Mouse (Mus musculus) activated CD4-positive, CD25-positive, alpha-beta regulatory T cell, adult 4 months (primary cell): ENCODE data around the gene Gm20388. TPM values are rescaled to one million over a fixed set of nuclear protein-coding genes. Genes with fewer than 3 reads are reported as not detected.

Experiments
- ATAC-seq: one replicate; pipeline ENCODE4 v1.8.0; 2017
- polyA plus RNA-seq, 2 experiments: library from polyadenylated mRNA; unstranded; fragments of 100-300 nt; shearing (Covaris generic); gene quantifications; one replicate each; pipeline ENCODE4 v1.2.1; 2017

Gene Gm20388
- polyA plus RNA-seq, 2 experiments from 2014 or later: 9.9 to 12.3 TPM

DNA sequence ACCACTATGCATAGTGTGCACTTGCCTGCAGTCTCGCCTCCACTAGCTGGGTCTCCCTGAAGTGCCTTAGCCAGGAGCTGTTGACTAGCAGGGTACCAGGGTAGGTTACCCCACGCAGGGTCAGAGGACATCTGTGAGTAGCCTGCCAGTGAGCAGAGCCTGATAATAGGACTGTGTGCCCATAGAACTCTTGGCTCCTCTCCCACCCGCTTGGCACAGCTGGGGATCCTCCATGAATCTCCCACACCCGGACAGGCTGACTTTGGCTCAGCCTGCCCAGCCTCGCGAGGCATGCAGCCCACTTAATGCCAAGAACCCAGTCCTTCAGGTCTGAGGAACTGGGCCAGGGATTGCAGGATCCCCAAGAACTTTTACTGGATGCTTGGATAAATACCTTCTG lies 2780.4 kb downstream of the Gm20388 start:
- ATAC-seq: no peak

- ATAC-seq: no peak
Observed at GRCm38 (mm10) chr8:122692152-122692551, 2781.5 kb downstream of the Gm20388 start.

- ATAC-seq: no peak
Observed at GRCm38 (mm10) chr8:122695438-122696042, 2784.9 kb downstream of the Gm20388 start.

GRCm38 (mm10) chr8:122697181-122697581 lies 2786.5 kb downstream of the Gm20388 start:
- ATAC-seq: no peak

DNA sequence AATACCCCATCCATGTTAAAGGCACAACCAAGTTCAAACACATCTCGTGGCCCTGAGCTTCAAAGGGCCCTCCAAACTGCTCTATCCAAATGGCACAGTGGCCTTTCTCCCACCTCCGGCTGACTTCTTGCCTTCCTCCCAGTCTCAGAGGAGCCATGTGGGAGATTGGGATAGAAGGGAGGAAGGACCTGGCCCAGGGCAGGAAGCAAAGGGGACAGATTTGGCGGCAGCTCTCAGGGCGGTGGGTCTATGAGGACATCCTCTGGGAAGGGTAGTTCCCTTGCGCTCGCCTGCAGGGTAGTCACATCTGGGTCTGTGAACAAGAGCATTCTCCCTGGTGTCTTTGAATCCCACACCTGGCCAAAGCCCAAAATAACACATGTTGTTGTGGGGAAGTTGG lies 2786.9 kb downstream of the Gm20388 start:
- ATAC-seq: no peak

- no peak for ATAC-seq
Observed at GRCm38 (mm10) chr8:122698254-122698768, 2787.7 kb downstream of the Gm20388 start.

GRCm38 (mm10) chr8:122699005-122699492 lies 2788.4 kb downstream of the Gm20388 start, which contains the start of gene Cbfa2t3:
Gene Cbfa2t3 (minus strand): TSS chr8:122699109.
- ATAC-seq: no peak

GRCm38 (mm10) chr8:122700628-122701027 lies 2790.0 kb downstream of the Gm20388 start:
- ATAC-seq: no peak

- ATAC-seq: peak; percentile 60
Observed at GRCm38 (mm10) chr8:122701441-122702185, 2791.0 kb downstream of the Gm20388 start.

GRCm38 (mm10) chr8:122702301-122702941 lies 2791.8 kb downstream of the Gm20388 start:
- peak; percentile 59 for ATAC-seq

GRCm38 (mm10) chr8:122702957-122703356 lies 2792.3 kb downstream of the Gm20388 start:
- no peak for ATAC-seq

GRCm38 (mm10) chr8:122704612-122705011 lies 2794.0 kb downstream of the Gm20388 start:
- peak; percentile 21 for ATAC-seq

DNA sequence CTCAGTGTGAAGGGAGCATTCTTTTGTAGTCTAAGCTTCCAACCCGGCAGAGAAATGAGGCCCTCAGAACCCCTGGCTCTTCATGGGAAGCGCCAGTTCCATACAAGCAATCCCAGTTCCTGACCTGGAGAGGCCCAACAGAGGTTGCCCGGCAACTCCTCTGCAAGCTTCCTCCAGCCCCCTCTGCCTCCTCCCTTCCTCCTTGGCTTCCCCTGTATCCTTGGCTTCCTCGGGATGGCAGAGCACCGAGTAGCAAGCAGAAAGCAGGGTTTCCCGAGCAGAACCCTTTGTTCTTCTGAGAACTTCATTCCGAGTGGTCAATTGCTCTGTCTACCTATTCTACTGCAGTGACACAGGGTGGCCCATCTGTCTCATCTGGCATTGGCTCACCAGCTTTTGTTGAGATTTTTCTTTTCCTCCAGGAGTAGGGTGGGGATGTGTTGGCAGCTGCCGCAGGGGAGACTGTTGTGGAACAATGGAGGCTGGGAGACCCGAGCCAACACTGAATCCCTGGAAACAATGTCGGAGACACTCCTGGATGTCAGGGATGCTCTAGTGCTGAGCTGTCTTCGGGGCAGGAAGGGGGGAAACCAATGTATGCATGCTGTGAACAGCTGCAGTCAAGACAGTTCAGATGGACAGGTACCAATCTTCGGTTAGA lies 2795.4 kb downstream of the Gm20388 start:
- no peak for ATAC-seq

- no peak for ATAC-seq
Observed at GRCm38 (mm10) chr8:122707184-122707583, 2796.5 kb downstream of the Gm20388 start.

- no peak for ATAC-seq
Observed at GRCm38 (mm10) chr8:122709340-122710111, 2798.9 kb downstream of the Gm20388 start.

GRCm38 (mm10) chr8:122711480-122711879 lies 2800.8 kb downstream of the Gm20388 start:
- no peak for ATAC-seq

DNA sequence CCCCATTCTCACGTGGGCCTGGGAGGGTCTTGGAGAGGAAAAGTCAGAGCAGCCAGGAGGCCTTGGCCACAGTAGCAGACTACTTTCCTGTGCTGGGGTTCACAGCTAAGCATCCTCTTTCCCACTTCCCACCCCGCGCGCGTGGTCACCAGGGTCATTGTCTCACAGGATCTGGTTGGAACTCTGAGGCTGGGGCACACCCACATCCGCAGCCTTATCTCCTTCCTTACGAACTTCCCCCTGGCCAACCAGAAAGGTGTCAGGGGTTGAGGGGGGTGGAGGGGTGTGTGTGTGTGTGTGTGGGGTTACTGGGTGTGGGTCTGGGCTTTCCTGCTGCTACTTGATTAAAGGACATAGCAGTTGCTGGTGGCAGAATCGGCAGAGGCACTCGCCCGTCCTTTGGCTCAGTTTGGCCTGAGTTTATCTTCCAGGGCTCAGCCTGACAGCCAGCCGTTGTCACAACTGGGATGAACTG lies 2801.3 kb downstream of the Gm20388 start:
- ATAC-seq: no peak

DNA sequence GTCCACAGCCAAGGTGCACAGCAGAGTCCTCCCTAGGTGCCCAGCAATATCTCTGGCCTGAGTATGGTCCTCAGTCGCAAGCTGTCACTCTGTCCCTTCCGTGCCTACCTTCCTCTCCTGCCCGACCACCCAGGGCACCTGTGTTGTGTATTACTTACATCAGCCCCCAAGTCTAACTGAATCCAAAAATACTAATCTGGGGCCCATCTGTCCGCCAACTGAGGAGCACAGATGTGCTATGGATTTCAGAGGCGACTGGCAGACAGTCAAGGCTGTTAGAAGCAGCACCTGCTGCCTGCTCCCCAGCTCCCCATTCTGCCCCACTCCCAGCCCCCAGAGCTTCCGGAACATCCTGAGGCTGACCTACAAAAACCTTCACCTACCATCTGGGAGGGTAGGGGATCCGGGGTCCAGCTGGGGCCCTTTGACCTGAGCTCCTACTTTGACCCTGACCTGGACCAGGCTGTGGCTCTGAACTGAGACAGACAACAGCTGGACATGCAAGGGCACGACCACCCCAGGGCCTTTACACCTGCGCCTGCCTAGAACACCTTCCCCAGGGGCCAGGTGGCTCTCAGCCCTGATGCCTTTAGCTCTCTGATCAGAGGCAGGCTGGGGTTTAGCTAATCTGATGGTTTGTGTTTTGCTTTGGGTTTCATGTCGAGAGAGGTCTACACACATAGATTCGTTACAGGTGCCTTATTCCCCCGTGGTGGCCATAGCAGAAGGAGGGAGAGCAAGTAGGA lies 2801.9 kb downstream of the Gm20388 start:
- no peak for ATAC-seq

- ATAC-seq: no peak
Observed at GRCm38 (mm10) chr8:122713157-122713518, 2802.5 kb downstream of the Gm20388 start.

DNA sequence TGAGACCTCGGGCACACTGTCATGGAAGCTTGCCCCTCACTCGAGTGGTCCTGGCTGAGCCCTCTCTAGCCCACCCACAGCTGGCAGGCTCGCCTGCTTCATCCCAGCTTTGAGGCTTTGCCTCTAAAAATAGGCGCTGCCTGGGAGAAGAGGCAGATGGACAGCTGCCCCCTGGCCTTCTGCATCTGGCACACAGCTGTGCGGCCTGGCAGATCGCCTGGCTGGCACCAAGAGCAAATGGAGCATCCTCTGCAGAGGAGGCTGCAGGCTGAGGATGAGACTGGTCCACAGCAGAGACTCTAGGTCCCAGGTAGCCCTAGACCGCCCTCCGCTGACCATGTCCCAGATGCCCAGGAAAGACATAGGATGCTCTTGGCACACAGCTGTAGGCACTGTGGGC lies 2805.9 kb downstream of the Gm20388 start:
- no peak for ATAC-seq

DNA sequence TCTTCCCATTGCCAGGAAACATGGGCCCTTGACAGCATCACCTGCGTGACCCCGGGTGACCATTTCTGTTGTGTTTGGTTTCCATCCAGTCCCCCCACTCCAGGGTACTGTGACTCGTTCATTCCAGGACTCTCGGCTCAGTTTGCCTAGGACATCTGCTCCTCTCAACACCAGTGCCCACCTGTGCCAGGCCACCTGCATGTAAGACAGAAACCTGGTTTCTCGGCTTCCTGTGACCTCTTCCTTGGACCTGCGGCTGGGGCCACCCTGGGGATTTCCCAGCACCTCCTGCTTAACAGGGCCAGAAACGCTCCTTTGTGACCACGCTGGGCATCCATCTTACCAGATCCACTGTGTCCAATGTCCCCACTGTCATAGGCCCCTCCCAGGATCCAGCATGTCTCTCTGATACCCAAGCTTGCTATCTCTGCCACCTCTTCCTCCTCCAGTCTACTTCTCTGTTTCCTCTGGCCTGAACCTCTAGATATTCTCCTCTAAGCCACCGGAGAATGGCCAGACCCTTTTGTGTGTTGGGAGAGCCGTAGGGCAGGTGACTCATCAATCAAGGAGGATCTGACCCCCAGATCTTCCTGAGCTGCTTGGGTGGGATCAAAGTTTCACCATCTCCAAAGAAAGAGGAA lies 2807.3 kb downstream of the Gm20388 start:
- no peak for ATAC-seq
